Mouse (Mus musculus): ENCODE data around the gene Myl4.

The Myl4 gene

DNA sequence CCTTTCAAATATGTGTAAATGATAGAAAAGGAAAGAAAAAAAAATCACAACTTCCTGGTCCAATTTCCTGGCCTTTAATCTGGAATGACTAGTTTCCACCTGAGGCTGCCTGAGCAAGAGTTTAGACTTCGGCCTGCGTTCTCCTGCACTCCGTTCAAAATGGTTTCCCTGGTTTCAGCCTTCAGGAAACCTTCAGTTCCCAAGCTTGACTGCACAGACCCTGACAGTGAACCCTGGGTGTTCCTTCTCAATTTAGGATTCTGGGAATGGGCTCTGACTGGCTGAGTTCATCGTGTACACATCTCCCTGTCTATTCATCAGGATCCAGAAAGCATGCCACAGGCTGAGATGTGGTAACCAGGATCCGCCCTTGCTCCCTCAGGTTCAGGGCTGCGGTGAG, 53.7 kb downstream of the Myl4 start:
- in situ Hi-C loops (cut with MseI, MboI), result no loop called here

DNA sequence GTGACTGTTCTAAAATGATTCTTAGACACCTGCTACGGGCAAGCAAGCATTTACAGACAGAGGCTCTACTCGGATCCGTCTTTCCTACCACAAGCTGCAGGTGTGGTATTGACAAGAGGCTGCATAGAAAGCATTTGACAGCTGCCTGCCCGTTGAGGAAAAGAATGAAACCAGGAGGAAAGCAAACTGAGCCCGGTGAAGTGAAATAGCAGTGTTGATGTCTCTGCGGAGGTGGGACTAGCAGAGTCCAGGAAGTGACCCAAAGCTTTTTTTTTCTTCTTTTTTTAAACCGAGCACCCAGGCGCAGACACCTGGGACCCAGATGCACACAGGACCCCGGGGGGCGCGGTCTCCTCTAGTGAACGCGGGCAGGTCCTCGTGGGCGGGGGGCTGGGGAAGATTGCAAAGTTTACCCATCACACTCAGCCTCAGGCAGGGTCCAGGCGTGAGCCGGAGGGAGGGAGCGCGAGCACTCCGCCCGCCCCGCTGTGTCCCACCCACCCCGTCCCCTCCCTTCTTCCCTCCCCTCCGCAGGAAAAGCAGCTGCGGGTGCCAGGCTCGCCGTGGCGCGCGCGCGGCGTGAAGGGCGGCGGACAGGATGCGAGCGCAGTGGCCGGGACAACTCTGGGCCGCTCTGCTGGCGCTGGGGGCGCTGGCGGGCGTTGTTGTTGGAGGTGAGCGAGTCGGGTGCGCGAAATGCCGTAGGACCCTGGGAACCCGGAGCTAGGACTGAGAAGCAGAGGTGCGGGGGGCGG, 57.2 kb downstream of the Myl4 start, which contains the start of gene Itgb3:
Gene Itgb3, plus strand, starts transcription at position 510 of the 755 bp plus-strand sequence.
- in situ Hi-C loops (cut with MseI, MboI), result no loop called here

DNA sequence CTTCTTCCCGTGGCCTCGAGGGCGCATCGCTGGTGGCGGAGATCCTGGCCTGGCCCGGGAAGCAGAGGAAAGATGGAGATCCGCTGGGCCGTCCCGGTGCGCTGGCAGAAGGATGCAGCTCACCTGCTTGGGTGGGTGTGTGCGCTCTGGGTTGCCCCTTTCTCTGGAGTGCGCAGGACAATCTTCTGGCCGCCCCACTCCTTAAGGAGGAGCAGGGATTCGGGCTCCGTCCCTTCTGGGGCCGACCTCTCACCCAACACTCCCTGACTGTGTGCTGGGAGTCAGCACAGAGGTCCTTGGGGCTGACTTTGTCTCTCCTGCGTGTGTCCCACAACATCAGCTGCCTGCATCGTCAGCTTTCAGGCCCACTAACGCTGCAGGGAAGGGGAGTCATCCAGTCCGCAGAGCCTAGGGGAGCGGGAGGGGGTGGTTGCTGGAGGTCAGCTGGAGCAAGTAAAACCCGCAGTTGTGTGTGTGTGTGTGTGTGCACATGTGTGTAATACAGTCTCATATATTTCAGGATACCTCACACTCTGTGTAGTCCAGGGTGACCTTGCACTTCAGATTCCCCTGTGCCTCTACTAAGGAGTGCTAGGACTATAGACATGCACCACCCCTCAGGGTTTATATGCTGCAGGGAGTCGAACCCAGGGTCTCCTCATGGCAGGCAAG, 57.9 kb downstream of the Myl4 start:
- in situ Hi-C loops (cut with MseI, MboI), result no loop called here

DNA sequence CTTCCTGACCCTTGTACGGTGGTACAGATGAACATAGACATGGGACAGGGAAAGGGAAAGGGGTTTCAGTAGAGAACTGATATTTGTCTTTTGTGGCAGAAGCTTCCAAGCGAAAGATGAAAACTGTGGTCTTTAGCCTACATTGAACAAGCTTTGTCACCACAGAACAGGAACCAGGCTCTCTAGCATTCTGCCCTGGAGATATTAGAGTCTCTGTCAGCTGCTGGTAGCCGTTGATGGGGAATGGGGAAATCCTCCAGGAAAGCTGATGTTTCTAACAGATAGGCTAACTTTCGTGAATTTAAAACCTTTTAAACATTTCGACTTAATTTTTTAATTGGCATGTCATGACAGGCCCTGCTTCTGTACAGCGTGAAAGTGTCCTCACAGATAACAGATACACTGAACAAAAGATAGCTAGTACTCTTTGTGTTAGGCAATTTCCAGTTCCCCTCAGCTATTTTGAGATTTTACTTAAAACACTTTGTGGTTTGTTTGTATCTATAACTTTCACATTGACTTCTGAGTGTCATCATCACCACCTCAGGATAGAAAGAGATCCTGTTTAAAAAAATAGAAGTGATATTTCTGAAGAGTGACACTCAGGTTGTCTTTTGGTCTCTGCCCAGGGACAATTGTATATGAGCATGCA, 58.7 kb downstream of the Myl4 start:
- in situ Hi-C loops (cut with MseI, MboI), result no loop called here

DNA sequence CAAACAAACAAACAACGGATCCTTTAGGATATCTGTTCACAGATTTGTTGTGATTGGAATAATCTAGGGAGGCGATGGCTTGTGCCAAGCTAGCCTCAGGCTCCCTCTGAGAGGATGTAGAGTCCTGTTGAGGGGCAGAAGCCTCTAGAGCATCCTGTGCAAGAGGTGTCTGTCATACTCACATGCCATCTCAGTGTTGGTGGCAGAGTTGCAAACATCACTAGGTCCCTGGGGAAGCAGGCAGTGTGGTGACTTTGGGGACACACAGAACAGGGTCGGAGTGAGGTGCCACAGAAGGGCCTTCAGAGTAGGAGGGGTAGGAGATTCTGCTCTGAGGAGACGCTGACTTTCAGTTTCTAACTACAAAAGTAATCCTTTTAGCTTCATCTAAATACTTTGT, 59.3 kb downstream of the Myl4 start:
- in situ Hi-C loops (cut with MseI, MboI), result no loop called here

DNA sequence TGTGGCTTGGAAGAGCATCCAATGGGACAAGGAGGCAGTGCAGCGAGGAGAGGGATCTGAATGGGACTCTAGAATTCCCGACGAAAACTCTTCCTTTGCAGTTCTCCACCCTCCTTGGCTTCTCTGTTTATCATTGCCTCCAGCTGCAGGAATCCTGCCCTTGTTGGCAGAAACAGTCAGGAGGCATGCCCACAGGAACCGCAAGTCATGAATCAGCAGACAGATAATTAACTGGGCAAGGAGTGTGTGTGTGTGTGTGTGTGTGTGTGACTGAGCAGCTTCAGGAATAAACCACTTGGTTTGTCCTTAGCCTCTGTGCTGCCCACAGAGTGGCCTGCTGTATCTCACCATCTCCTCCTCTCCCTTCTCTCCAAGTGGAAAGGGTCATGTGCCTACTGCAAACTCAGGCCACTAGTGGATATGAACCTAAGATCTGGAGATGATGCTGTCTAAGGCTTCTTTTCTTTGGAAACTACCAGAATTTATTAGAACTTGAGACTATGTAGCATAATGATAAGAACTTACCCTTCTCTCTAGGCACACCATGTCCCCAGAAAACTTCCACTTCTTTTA, 61.2 kb downstream of the Myl4 start:
- in situ Hi-C loops (cut with MseI, MboI), result no loop called here

DNA sequence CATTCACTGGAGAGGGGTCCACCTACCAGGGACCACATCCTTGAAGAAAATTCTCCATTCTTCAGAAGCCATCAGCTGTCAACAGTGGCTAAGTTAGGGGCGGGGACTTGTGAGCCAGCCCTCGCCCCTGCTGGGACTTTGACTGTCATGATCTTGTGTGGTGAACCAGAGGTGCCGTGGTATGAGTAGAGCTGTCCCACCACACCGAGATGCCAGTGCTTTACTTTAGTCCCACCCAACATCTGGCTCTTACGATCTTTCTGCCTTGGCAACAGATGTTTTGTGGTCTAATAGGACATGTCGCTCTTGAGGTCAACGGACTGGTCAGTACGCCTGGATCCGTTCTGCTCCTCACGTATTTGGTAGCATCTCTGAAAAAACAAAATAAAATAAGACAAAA, 63.1 kb downstream of the Myl4 start:
- in situ Hi-C loops (cut with MseI, MboI), result no loop called here

DNA sequence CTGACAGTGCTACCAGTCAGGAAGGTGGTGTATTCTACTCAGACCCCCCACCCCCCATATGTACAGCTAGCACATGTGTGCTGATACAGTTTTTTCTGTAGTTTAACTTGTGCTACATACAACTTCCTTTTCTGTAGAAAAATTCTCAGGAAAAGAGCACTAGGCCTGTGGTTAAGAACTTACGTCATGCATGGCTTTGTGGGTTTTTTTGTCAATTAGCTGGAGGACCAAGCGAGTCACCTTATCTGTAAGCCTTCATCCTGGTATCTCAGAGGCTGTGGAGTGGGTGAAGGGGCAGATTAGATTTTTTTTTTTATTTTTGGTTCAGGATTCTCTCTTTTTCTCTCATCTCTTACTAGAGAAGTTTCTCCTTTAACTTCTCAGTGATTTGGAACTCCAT, 63.7 kb downstream of the Myl4 start:
- in situ Hi-C loops (cut with MseI, MboI), result no loop called here

DNA sequence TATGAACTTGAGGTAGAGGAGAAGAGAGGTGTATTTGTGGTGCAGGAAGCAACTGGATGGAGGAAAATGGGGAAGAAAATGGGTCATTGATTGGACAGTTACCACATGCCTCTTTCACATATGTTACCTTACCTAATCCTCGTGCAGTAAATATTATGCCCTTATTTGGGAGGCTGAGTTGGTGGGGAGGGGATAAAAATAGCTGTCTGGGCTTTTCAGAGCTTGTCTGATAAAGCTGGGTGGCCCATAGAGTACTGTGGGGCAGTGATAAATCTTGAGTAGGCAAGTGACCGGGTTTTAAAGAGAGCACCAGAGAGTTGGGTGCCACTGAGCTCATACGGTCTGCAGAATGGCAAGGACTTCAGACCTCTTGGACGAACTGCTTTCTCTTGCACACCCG, 65.7 kb downstream of the Myl4 start:
- in situ Hi-C loops (cut with MseI, MboI), result no loop called here

DNA sequence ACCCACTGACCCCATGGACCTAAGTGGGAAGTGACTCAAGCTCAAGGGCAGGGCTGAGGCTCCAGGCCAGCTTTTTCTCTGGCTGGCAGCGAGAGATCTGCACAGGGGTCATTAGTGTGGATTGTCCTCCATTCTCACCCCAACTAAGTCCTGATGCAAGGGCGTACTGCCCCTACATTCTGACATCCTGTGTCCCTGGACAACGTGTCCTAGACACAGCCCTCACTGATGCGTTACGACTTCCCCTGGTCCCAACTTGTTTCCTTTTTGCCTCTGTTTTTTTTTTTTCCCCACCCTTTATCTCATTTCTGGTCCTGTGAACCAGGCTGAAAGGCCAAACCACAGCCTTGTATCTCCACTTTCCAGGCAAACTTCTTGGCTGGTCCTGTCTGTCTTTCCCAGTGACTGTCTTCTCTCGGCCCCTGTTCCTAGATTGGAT, 68.2 kb downstream of the Myl4 start:
- in situ Hi-C loops (cut with MseI, MboI), result no loop called here

DNA sequence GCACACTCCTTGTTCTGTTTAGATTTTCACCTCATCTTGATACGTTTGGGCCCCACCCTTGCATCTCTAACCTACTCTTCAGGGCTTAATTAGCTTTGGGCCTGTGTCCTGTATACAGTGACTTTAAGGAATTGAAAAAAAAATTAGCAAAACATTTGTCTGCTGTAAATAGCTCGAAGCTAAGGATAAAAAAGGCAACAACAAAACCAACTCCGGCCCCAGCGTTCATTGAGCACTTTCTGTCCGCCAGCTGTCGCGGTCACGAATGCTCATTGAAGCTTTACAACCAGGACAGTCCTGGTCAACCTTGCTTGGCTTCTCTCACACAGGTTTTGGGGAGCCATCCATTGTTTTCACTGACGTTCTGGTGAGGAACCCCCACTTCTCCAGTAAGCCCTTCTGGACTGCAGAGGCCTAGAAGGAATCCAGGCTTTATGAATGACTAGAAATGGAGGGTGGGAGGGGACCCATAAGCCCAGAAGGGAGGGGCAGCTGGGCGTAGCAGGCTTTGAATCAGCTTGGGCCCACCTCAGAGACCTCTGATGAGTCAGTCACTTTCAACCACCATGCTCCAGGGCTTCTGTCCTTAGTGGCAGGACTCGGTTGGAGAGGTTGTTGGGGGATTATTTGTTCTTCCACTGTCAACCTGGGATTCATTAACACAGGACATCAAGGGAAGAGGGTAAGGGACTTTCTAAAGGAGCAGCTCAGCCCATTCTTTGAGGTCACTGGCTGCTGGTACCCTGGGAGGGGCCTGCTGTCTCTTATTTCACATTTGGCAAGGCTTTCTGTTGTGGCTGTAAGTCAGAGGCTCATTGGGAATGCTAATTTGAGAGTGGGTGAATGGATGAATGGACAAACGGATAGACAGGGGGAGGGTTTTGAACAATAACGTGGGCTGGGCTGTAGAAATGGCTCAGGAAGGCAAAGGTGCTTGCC, 68.9 kb downstream of the Myl4 start:
- in situ Hi-C loops (cut with MseI, MboI), result no loop called here

DNA sequence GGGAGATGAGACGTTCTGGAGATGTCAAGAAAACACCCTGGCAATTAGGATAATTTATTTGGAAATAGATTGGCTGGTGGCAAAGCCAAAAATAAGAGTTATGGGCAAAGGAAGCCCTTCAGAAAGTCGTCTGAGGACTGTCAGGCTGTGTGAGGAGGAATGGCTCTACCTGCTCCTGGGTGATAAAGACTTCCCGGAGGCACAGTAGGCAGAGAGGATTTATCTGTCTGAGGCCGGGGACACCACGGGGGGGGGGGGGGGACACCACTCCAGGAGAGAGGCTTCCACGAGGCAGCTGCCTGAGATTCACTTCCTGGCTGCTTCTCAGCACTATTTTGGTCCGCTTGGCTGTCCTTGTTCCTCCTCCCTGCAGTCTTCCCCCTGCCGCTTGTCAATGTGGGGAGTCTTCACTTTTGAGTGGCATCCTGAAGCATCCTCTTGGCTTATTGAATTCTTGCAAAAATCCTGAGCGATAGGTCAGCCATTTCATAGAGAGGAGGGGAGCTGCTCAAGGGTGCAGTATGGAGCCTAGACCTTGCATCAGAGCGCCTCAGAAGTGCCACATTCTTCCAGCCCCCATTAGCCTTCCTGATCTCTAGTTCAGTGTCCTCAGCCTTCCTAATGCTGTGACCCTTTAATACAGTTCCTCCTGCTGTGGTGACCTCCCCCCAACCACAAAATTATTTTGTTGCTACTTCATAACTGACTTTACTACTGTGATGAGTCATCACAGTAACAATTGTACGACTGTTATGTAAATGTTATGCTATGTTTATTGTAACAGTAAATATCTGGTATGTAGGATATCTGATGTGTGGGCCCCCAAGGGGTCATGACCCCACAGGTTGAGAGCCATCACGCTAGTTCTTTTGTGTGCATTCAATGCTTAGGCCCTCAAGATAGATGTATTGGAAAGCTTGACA, 71.8 kb downstream of the Myl4 start:
- in situ Hi-C loops (cut with MseI, MboI), result no loop called here

DNA sequence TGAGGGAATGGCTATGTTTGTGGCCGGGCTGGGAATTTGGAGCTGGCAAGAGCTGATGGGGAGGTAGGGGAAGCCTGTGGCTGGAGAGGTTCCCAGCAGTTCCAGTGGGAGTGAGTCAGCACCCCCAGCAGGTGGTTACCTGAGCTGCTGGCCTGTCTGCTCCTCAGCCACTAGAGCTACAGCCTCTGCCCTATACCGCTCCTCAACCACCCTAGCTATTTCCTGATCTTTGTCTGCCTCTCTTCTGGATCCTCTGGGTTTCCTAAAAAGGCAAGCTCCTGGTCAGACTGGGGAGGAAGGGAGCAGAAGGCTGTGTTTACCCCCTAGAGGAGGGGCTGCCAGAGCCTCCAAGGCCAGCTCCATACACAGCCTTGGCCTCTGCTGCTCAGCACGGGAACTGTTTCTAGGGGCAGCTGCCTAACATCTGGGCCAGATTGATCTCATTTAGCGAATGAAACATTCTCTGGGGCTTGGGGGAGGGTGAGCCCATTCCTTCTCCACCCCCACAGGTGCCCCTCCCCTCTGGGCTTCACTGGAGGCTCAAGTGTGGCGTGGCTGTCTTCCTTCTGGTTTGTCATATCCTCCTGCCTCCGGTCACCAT, 74.4 kb downstream of the Myl4 start:
- in situ Hi-C loops (cut with MseI, MboI), result no loop called here

DNA sequence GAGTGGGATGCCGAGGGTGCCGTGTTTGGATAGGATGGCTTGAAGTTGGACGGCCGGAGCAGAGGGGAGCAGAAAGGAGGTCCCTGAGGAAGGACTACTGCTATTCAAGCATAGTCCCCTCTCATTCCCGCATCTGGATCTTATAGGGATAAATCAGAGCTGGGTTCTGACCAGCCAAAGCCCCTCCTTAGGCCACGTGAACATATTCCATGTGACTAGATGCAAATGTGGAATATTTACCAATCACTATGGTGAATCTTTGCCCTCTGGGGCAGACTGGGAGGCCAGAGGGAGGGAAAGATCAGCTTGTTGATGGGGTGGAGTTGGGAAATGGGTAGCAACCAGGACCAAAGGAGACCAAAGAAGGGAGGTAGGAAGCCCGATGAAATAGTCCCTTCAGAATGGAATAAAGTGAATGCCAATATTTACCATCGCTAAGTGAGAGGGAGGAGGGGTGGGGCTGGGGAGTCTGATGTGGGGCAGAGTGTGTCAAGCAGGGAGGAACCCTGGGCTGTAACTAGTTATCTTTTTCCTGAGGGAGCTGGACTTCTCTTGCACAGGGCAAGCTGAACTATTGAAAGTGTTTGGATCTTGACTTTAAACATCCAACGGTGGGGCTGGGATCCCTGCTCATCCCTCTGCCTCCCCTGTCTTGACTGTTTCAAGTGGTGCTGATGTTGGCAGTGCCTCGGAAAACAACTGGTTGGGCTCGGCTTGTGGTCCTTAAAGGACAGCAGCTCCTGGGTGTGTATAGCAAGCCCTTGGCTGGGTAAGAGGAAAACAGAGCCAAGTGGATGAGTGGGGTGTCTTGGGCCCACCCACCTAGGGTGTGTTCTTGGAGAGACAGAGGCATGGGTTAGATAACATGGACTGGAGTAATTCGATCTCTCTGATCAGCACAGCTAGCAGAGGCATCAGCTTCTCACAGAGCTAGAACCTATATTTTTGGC, 75.3 kb downstream of the Myl4 start:
- in situ Hi-C loops (cut with MseI, MboI), result no loop called here

DNA sequence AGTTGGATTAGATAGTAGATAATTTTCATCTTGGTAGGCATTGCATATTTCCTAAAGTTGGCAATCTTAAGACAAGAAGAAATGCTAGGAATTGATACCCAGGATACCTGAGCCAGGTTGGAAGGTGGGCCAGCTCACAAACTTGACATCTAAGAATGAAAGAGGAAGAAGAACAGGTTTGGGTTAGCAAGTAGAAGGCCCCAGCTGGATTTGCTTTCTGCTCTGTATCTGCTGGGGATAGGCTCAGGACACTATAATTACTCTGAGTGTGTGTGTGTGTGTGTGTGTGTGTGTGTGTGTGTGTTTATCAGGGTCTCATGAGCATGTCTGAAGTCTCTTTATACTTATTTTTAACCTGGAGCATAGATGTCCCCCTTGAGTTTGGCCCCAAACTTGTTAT, 76.2 kb downstream of the Myl4 start:
- in situ Hi-C loops (cut with MseI, MboI), result no loop called here

DNA sequence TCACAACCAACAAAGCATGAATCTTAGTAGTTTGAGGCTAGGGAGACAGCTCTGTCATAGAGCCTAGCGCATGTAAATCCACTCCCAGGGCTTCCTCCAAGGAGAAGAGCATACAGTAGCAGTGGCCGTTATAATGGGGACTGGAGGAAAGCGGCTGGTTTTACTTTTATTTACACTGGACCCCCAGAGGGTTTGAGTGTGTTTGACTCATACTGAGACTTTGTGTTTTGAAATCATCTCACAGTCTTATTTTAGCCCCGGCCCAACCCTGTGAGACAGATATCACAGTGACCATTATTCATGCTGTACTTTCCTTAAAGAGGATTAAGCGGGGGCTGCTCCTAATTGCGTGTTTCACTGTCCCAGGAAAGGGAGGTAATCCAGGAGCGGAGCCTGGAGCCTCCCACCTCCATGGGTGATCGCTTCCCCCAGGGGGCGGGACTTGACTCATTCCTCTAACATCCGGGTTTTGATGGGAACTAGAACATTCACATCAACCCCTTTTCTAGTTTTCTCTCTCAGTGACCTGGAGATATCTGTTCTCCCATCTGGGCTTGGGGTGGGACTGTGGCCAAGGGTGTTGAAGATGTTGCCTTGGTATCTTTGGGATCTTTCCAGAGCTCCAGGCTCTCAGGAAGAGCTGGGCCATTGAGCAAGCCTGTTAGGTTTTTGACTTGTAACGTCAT, 77.3 kb downstream of the Myl4 start:
- in situ Hi-C loops (cut with MseI, MboI), result no loop called here

DNA sequence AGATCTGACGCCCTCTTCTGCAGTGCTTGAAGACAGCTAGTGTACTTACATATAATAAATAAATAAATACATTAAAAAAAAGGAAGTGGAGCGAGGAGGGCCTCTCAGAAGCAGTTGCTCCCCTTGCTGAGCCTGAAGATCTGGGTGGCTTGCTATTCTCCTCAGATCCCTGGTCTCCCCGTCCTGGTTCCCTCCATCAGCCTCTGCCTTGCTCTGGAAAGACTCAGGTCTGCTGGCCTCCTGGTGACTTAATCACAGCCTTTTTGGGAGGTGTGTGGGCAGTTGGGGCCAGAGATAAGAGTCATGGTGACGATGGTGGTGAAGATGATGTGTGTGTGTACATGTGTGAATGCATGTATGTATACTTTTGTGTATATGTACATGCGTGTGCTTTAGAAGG, 78.1 kb downstream of the Myl4 start:
- in situ Hi-C loops (cut with MseI, MboI), result no loop called here

DNA sequence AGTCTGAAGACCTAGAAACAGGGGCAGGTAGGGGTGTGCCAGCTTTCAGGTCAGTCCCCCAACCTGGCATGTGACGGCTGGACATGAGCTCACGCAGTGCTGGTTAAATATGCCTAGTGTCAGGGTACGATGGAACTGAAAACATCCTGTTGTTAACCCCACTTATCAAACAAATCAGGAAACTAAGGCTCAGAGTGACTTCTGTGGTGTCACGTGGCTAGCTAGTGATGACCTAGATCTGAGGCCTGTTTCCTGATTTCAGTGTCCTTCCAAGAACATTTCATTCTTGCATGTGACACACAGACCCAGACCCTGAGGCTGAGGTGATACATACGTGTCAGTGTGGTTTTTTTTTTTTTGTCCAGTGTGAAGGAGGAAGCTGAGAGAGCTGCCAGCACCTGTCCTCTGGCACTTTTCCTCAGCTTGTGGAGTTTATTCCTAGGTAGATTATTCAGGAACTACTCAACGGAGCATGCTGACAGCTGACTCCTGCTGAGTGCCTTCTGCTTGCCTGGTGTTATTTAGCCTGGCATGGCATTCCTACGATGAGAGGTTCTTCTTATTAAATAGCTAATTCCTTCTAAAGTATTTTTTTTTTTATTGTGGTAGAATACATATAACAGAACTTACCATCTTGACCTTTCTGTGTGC, 79.8 kb downstream of the Myl4 start:
- in situ Hi-C loops (cut with MseI, MboI), result no loop called here

Measured in mouse trophoblast stem cell (cell line).